Mouse (Mus musculus) megakaryocyte, embryonic 14.5 days (primary cell): ENCODE data around the gene Ank3.

Experiments
- FLI1 ChIP-seq: IDR thresholded peaks from 2 replicates; pipeline ENCODE4 v1.6.1; 2012; ENCODE audit warnings: low read length, inconsistent platforms, mixed read lengths
- GATA1 ChIP-seq: IDR thresholded peaks from 3 replicates; pipeline ENCODE4 v1.6.1; 2012; ENCODE audit warnings: mixed read lengths, low read length, inconsistent platforms, borderline replicate concordance

- no peak for TF ChIP-seq GATA1
- no peak for TF ChIP-seq FLI1
These were observed 128.7 kb downstream of the Ank3 start for GRCm38 (mm10) chr10:69527318-69527717.
